Mouse (Mus musculus): Measurements from ENCODE around the gene Cmbl.

Gene Cmbl

DNA sequence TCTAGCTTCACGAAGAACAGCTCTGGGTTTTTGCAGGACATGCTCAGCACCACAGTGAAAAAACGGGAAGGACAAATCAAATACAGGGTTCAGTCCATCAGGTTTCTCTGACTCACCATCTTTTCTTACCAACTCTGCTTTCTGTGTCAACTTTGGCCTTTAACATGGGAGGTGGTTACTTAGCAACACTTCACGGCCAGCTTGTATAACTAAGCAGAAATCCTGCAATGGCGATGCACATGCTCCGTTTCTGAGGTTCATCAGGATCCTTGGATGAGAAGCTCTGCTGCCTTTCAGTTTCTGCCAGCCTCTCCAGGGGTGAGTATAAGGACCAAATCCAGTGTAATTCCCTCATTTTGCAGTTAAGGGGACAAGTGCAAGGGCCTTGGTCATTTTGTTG, at the start of gene Cmbl:
TSS of gene Cmbl (plus strand) at position 206 of the 400 bp plus-strand sequence.
- no peak for DNase-seq (ENCODE audit: low read depth, low spot score)

DNA sequence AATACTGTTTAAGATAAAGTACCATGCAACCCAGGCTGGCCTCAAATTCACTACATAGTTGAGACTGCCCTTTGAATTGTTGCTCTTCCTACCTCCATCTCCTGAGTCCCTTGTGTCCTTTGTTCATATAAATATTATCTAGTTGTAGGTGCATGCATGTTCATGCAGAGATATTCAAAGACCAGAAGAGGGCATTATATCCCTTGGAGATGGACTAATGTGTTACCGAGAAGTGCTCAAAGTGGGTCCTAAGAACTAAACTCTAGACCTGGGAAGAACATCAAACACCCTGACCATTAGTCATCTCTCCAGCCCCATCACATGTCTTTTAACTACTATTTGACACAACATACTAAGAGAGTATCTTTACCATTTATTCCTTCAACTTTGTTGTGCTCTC, 48.0 kb upstream of the Cmbl start:
- no peak for DNase-seq (ENCODE audit: low read depth, low spot score)

DNA sequence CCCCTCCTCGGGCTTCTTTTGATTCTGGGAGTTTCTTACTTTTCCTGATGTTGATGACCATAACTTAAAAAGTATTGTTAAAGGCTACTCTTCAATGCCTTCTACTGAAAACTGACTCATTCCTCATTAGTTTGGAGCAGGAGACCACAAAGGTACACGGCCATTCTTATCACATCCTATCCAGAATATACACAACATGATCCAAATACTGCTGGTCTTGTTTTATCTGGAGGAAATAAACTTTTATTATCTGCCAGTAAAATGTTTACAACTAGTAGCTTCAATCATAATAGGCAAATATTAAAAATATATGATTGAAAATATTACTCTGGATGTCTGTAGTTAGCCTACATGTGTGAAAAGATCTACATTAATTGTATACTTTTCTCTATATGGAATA, 46.8 kb upstream of the Cmbl start:
- no peak for DNase-seq (ENCODE audit: low read depth, low spot score)

DNA sequence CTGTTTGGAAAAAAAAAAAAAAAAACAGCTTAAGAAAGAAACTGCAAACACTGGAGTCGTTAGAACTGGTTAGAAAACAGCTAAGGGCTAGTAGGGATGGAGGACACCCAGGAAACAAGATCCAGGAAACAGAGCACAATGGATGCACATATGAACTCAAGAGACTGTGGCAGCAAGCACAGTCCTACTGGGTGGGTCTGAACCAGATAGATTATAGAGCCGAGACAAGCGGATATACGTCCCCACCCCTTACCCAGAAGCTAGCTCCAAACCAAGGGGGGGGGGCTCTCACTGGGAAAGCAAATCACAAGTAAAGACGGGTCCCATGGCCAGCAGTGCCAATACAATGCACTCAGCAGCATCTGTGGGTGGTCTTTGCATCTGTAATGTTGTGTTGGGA, 46.2 kb upstream of the Cmbl start:
- no peak for DNase-seq (ENCODE audit: low read depth, low spot score)

DNA sequence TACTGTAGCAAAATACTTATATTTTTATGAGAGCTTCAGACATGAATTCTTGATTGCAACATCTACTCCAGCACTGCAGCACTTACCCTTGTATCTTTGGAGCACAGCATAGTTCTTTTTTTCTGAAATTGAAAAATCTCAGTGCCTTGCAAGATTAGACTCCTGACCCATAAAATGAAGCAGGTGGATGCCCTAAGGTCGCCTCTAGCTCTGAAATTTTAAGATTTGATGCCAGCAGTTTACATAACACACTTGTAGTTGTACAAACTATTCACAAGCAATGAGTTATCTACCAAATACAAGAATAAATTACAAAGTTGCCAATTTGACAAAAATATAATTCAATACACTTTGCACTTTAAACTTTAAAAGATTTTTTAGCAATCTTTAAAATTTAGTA, 38.7 kb upstream of the Cmbl start:
- no peak for DNase-seq (ENCODE audit: low read depth, low spot score)

DNA sequence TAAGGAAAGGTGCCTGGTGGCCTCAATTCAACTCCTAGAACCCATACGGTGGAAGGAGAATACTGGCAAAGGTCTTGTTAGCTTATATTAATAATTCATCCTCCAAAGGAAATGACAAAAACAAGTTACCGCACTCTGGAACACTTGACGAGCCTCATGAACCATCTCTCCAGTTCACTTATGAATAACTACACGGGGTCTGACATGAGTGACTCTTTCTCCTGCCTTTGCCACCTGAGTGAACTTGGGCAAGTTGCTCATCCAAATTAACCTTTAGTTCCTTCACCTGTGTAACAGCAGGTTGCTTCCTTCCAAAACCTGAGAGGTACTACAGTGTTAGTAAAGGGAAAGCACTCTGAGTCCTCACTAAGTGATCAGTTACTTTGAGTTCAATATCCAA, 36.7 kb upstream of the Cmbl start:
- no peak for DNase-seq (ENCODE audit: low read depth, low spot score)

DNA sequence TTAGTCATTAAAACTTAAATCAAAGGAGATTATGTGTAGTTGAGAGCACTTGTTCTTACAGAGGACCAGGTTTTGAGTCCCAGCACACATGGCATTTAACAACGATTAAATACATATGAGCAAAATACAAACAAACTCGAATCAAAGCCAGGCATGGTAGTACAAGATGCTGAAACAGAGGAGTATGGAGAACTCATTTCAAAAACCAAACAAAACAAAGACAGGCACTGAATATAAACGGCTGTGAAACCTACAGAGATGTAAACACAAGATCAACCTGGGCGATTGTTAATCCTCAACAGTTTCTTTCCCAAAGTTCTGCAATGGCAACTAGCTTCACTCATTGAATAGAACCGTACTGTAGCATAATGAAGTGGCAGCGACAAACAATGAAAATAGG, 36.1 kb upstream of the Cmbl start:
- no peak for DNase-seq (ENCODE audit: low read depth, low spot score)

DNA sequence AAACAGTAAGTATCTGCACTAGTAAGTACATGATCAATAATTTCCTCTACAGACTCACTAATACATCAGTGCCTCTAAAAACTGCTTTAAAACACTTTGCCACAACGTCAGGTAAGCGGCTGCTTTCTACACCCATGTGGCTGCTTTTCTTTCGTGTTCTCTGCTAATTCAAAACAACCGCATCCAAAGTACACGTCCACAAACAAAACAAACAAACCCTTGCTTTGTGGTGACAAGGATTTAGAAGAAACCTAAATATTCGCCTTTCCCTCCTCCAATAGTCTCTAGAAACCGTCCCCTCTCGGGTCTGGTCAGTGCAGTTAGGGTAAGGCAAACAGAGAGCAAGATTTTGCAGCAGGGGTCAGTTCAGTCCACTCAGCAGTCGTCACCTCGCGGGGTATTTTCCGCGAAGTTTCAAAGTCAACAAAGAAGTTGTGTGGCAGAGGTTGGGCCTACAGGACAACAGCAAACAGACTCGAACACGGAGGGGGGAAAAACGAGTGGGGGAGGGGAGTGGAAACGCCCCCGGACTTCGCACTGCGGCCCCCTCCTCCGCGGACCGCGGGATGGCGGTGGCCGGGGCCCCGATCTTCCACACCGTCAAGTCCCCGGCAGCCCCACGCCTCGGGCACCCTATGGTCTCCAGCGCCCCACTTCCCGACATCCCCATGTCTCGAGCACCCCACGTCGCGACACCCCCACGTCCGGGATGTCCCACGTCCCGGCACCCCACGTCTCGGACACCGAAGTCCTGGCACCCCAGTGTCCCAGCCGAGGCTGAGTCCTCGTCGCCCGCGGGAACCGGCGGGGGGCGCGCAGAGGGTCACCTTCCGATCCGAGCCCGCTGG, 35.2 kb upstream of the Cmbl start:
- no peak for DNase-seq (ENCODE audit: low read depth, low spot score)

DNA sequence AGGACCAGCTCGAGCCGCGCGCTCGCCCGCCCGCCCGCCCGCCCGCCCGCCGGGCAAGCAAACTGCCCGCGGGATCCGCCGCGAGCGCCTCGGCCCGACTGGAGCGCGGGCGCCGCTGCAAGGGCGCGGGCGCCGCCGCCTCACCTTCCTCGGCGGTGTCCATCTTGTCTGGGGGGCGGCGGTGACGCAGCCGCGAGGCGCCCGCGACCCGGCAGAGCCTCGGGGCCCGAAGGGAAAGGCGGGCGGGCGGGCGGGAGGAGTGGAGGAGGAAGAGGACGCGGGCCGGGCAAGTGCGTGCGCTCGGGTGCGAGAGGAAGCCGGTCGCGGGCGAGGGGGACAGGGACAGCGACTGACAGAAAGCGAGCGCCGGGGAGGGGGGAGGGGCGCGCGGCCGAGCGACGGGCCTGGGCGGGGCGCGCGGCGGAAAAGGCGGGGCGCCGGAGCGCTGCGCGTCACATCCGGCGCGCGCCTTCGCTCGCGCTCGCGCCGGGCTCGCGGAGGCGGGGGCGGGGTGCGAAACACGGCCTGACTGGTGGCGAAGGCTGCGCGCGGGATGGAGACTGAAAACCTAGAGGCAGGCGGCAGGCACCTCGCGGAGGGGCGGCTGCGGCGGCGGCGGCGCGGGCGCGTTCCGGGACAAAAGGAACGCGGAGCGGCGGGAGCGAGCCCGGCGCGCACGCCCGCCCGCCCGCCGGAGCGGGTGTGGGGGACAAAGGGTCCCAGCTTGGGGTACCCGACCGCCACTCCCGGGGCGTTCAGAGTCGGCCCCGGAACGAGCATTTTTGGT, 34.3 kb upstream of the Cmbl start, which contains the start of gene March6:
TSS of gene March6 (minus strand) at position 395 of the 787 bp plus-strand sequence.
- peak; percentile 88 for DNase-seq (ENCODE audit: low read depth, low spot score)

DNA sequence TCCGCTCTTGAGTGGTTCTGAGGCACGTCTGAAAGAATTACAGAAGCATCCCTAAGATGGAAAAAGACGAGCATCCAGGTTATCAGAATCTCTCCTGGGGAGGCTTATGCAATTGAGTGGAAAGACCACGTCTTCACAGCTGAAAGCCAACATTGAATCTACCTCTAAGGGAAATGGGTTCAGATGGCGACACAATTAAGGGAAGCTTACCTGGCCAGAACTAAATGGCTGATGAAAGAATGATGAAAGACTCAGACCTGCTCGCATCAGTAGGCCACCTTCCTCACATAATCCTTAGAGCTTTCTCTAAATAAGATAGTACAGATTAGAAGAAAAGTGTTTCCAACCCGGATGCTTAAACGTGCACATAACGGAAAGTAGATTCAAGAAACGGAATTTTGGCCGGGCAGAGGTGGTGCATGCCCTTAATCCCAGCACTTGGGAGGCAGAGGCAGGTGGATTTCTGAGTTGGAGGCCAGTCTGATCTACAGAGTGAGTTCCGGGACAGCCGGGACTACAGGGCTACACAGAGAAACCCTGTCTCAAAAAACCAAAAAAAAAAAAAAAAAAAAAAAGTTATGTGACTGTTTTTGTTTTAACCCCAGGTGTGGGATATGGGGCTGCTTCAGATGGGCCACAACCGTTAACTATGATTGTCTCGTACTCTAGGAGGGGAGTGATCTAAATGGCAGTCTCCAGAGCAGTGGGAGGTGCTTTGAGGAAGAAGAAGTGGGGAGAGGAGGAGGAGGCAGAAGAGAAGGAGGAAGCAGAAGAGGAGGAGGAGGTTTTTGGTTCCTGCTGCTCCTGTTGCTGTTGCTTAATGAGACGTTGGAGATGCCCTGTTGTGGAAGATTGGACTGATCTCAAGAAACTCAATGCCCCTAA, 33.5 kb upstream of the Cmbl start:
- DNase-seq (ENCODE audit: low read depth, low spot score), result no peak

DNA sequence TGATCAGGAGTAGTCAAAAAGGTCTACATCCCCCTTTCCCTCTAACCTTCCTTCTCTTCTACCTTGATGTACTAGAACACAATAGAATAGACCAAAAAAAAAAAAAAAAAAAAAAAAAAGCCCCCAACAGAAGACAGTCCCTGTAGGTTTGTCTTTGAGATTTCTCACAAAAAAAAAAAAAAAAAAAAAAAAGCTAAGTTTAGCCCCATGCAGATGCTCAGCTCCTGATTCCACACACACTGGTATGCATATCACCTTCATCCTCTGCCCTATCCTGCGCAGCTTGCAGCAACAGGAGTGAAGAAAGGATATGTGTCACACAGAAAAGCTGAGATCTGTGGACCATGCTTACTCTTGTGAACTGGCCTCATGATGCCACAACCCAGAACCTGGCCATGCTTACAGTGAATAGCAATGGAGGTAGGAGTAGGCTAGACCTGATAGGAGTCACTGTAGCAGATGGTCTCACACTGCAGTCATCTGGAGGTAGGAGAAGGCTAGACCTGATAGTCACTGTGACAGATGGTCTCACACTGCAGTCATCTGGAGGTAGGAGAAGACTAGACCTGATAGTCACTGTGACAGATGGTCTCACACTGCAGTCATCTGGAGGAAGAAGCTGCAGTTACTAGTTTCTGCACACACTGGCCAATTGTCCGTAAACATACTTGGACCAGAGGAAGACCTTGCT, 32.7 kb upstream of the Cmbl start:
- DNase-seq (ENCODE audit: low read depth, low spot score), result no peak

DNA sequence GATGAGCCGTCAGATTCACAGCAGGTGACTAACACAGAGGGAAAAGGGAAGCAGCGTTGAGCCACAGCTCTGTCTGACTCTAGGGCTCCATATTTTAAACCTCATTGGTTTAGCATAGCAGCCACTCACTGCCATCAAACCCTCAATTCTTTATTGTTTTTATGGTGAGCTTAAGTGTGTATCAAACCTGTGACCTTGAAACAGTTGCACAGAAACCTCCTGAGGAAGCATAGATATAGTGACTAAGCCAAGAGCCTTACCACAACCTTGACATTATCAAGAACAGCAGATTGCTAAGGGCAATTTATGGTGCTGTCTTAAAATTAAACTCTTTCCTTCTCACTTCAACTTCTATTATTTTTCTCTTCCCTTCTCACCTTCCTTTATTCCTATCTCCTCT, 31.7 kb upstream of the Cmbl start:
- no peak for DNase-seq (ENCODE audit: low read depth, low spot score)

DNA sequence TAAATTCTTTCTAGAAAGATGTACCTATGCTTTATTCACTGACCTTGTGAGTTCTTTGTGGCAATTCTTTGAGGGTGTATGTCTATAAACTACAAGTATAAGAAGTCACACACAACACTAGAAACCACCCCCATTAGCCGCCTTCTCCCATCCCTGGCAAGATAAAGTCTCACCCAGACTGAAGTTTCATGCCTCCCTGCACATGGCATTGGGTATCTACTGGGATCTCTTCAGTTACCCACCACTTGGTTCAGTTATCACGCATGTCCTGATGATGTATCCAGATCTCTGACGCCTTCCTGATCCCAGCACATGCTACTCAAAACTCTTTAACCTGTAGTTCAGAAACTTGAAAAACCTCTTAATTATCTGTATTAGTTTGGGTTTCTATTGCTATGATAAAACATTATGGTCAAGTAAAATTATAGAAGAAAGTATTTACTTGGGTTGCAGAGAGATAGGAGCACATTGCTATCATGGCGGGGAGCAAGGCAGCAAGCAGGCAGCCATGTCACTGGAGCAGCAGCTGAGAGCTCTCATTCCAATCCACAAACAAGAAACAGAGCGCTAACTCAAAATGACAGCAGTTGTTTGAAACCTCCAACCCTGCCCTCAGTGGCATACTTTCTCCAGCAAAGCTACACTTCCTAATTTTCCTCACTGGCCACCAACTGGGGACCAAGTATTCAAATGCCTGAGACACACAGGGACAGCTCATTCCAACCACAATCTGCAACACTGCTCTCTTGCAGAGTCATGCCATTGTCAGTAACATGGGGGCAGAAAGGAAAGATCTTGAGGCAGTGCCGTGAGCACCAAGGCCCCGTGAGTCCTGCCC, 30.5 kb upstream of the Cmbl start:
- no peak for DNase-seq (ENCODE audit: low read depth, low spot score)

DNA sequence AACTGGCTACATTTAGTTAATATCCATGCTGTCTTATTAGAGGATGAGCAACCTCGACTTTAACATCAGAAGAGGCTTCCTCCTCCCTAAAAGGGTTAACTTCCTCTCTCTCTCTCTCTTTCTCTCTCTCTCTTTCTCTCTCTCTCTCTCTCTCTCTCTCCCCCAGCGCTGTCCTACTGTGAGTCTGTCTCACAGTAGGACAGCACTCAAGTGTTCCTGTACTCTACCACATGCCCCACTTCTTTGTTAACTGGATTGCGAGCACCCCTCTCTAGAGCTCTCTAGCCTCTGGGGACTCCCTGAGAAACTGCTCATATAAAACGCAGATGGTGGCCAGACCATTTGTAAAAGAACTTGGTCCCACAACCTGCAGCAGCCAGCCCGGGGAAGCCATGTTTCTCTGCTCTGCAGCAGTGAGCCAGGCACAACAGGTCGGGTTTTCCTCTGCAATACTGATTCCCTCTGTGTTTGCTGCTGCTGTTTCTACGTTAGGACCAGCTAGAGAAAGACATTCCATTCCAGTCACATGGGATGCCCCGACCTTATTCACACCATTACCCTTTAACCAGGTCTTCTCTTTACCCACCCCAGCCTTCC, 29.8 kb upstream of the Cmbl start:
- DNase-seq (ENCODE audit: low read depth, low spot score), result no peak

DNA sequence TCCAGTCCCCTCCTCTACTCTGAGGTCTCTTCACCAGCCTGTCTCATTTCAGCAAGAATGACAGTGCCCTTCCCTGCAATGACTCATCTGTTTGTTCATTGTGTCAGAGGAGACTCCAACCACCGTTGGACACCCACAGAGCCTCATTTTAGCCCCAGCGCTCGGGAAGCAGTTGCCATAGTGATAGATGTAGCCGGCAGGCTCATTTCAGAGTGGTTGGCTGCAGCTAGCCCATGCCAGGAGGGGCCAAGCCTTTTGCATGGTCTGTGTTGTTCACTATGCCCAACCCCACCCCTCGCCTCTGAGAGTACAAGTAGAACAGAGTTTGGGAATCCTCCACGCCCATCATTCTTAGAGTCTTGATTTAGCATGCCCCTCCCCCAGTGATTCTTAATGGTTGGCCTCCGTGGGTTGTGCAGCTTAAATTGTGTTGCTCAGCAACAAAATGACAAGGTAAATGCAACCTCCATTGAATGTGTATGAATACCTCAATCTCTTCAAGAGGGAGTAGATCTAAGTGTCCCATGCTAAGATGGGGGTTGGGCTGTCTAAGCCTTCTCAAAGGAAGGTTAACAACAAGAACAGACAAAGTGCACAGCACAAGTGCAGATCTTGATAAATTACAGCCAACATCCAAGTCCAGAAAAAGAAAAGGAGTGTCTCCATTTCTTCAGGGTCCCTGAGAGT, 29.0 kb upstream of the Cmbl start:
- DNase-seq (ENCODE audit: low read depth, low spot score), result peak; percentile 94

DNA sequence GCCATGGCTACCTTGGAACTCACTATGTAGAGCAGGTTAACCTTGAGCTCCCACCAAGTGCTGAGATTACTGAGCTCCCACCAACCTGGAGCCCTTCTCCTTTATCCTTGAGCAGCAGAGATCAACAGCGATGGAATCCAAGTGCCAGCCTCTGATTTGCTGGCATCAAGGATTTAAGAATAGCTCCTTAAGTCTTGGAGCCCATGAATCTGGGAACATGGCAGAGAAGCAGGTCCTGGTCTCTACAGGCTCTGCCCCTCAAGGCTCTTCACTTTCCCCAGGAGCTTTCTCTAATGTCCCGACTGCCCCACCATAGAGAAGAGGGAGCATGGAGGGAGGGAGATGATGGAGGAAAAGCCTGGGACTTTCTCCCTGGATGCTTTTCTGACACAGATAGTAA, 27.5 kb upstream of the Cmbl start:
- no peak for DNase-seq (ENCODE audit: low read depth, low spot score)

DNA sequence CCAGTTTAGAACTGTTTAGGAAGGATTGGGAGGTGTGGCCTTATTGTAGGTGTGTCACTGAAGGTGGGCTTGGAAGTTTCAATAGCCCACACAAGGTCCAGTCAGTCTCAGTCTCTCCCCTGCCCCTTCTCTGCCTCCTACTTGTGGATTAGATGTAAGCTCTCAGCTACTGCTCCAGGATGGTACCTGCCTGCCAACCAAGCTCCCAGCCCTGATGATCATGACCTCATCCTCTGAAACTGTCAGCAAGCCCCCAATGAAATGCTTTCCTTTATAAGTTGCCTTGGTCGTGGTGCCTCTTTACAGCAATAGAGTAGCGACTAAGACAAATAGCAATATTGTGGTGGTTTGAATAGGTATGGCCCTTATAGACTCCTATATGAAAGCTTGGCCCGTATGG, 26.8 kb upstream of the Cmbl start:
- DNase-seq (ENCODE audit: low read depth, low spot score), result no peak

DNA sequence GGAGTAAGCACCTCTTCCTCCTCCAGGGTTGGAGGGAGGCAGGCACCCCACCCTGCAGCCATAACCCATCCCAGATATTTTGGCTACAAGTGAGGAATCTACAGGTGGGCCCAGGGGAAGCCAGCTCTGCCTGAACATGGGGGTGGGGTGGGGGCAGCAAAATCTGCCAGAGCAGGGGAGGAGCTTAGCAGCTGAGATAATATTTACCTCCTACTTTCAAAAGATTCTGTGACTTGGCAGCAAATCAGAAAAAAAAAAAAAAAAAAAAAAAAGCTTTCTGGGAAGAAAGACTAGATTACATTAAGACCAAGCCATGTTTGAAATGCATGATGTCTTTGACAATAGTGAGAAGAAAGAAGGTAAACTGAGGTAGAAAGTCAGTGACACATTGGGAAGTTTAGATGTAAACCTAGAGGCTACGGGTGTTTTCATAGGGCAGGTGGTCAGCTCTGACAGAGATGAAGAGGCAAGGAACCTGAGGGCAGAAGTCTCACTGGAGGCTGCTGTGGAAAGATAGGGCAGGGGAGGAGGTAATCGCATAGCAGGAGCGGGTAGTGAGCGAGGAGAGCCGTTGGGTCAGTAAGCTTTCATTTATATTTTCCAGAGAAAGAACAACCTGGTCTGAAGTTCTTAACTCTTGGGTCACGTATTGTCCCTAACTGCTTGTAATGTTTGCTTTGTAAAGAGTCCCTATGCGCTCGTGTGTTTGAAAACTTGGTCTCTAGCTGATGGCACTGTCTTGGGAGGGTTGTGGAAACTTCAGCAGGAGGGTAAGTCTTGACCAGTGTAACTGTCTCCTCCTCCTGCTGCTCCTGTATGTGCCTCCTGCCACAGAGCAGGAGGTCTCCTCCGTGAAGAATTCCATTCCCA, 25.3 kb upstream of the Cmbl start:
- no peak for DNase-seq (ENCODE audit: low read depth, low spot score)

DNA sequence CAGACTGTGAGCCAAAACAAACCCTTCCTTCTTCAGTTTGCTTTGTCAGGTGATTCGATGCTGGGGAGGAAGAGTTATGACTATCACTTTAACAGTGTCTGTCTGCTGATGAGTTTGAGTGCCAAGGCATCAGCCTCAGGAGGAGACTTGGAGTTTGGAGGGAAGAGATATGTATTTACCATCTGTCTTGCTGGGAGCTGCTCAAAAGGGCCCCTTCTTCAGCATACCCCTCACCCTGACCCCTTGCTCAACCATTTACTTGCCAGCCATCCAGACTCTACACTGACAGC, 24.7 kb upstream of the Cmbl start:
- DNase-seq (ENCODE audit: low read depth, low spot score), result no peak
